Mouse (Mus musculus) kidney, adult 2 months (tissue): ENCODE data around the gene Vwf.

Source experiments
- CTCF ChIP-seq: fragments of 200-500 bp; conservative IDR thresholded peaks from 2 replicates; pipeline ENCODE4 v1.5.1; 2011; ENCODE audit warnings: low read depth, mild to moderate bottlenecking, control low read depth, low read length, moderate library complexity, mixed read lengths; ENCODE audit not compliant: insufficient read depth, insufficient read length
- POLR2A ChIP-seq: fragments of 200-500 bp; IDR thresholded peaks from one replicate; pipeline ENCODE4 v1.6.1; 2011; ENCODE audit warnings: low read depth, low read length, control low read depth

GRCm38 (mm10) chr6:125604463-125605191, 58.1 kb downstream of the Vwf start:
- no peak for TF ChIP-seq POLR2A
- TF ChIP-seq CTCF: peak; percentile 96
